Mouse (Mus musculus) embryonic facial prominence, embryonic 10.5 days (tissue): Measurements from ENCODE around the gene Igfbp4. TPM values are rescaled to one million over a fixed set of nuclear protein-coding genes. Genes with fewer than 3 reads are reported as not detected.

Source experiments
- DNase-seq: peaks from one replicate; pipeline ENCODE4 v3.0.0-alpha.2; 2017; ENCODE audit warnings: low spot score
- H3K27ac ChIP-seq: fragments of 300-500 bp; sonication (generic); replicated peaks from 2 replicates; pipeline ENCODE4 v1.5.1; 2016; ENCODE audit warnings: mild to moderate bottlenecking
- H3K27me3 ChIP-seq: fragments of 300-500 bp; sonication (generic); replicated peaks from 2 replicates; pipeline ENCODE4 v1.6.1; 2016; ENCODE audit warnings: low read depth, mild to moderate bottlenecking; ENCODE audit not compliant: poor library complexity, severe bottlenecking
- H3K36me3 ChIP-seq: fragments of 300-500 bp; sonication (generic); replicated peaks from 2 replicates; pipeline ENCODE4 v1.6.1; 2016; ENCODE audit warnings: mild to moderate bottlenecking, moderate library complexity
- H3K4me1 ChIP-seq: fragments of 300-500 bp; sonication (generic); 2 replicates; pipeline ENCODE4 v1.6.1; 2016
- H3K4me3 ChIP-seq: fragments of 300-500 bp; sonication (generic); 2 replicates; pipeline ENCODE4 v1.5.1; 2016; ENCODE audit warnings: mild to moderate bottlenecking, moderate library complexity
- H3K9me3 ChIP-seq: fragments of 300-500 bp; sonication (generic); 2 replicates; pipeline ENCODE4 v1.6.1; 2016; ENCODE audit warnings: mild to moderate bottlenecking
- whole genome bisulfite sequencing: fragments of 180-500 bp; shearing (Covaris S2); methylation state at CpG from one replicate; pipeline ENCODE4 v1.1.7; 2016; 5-methylcytosine and 5-hydroxymethylcytosine counted together
- polyA plus RNA-seq: library from polyadenylated mRNA; unstranded; fragments of >200 nt; fragmentation: Nextera tagmentation; extraction: Ambion mirVana; gene quantifications from 2 replicates; pipeline ENCODE4 v1.2.1, GENCODE M21; 2016

The Igfbp4 gene
- 658 and 684 TPM in 2 replicates for polyA plus RNA-seq

DNA sequence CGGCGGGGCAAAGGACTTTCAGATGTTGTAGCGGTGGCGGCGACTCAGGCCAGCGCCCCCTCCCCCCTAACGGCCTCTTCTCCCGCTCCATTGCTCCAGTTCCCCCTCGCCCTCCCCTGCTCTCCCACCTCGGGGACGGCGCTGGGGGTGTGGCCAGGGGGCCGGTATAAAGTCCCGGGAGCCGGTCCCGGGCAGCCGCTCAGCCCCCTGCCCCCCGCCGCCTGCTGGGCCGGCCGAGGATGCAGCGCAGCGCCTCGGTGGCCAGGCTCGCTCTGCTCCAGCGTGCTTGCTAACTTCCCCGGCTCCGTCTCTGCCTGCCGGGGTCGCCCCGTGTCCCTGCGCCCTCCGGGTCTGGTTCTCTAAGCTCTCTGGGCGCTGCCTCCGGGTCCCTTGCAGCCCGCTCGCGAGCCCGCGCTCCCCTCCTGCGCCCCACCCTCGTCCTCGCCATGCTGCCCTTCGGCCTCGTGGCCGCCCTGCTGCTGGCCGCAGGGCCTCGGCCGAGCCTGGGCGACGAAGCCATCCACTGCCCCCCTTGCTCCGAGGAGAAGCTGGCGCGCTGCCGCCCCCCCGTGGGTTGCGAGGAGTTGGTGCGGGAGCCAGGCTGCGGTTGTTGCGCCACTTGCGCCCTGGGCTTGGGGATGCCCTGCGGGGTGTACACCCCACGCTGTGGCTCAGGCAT, at the start of gene Igfbp4:
TSS of gene Igfbp4 (plus strand) at position 194 of the 679 bp plus-strand sequence.
- H3K27ac ChIP-seq, result peak within 1 kb of the TSS; percentile 98
- H3K4me1 ChIP-seq, result peaks cover 75% of the 10 kb centered on the region
- H3K27me3 ChIP-seq, result no peaks in the 10 kb centered on the region
- DNase-seq, result peak; percentile 93
- H3K9me3 ChIP-seq, result no peaks in the 10 kb centered on the region
- H3K36me3 ChIP-seq, result peaks cover 29% of the 10 kb centered on the region
- H3K4me3 ChIP-seq, result peak within 1 kb of the TSS; percentile 89
- WGBS, result under 1% methylated on average over 63 of the region's 63 CpGs

GRCm38 (mm10) chr11:98995987-98996386, 45.1 kb upstream of the Igfbp4 start:
- no peak overlapping the region for H3K4me3 ChIP-seq
- DNase-seq, result no peak
- H3K27me3 ChIP-seq, result no peaks in the 10 kb centered on the region
- H3K4me1 ChIP-seq, result no peaks in the 10 kb centered on the region
- WGBS, result 94% methylated on average over 7 of the region's 7 CpGs
- no peak overlapping the region for H3K27ac ChIP-seq
- H3K9me3 ChIP-seq, result no peaks in the 10 kb centered on the region
- H3K36me3 ChIP-seq, result peaks cover 100% of the 10 kb centered on the region

GRCm38 (mm10) chr11:98997659-98998058, 43.4 kb upstream of the Igfbp4 start:
- Histone ChIP-seq H3K4me3 (no peak overlapping the region), H3K27ac (no peak overlapping the region), H3K4me1 (no peaks in the 10 kb centered on the region), H3K9me3 (no peaks in the 10 kb centered on the region), H3K36me3 (peaks cover 100% of the 10 kb centered on the region), H3K27me3 (no peaks in the 10 kb centered on the region)
- WGBS, result 92% methylated on average over 4 of the region's 4 CpGs
- DNase-seq, result no peak

- peaks cover 100% of the 10 kb centered on the region for H3K36me3 ChIP-seq
- no peaks in the 10 kb centered on the region for H3K27me3 ChIP-seq
- H3K9me3 ChIP-seq, result no peaks in the 10 kb centered on the region
- H3K27ac ChIP-seq, result no peak overlapping the region
- DNase-seq, result no peak
- no peaks in the 10 kb centered on the region for H3K4me1 ChIP-seq
- H3K4me3 ChIP-seq, result no peak overlapping the region
These were observed 42.3 kb upstream of the Igfbp4 start for GRCm38 (mm10) chr11:98998776-98999175.

GRCm38 (mm10) chr11:98999243-98999642, 41.8 kb upstream of the Igfbp4 start:
- DNase-seq, result no peak
- 91% methylated on average over 11 of the region's 11 CpGs for WGBS
- no peaks in the 10 kb centered on the region for H3K27me3 ChIP-seq
- H3K9me3 ChIP-seq, result no peaks in the 10 kb centered on the region
- no peaks in the 10 kb centered on the region for H3K4me1 ChIP-seq
- H3K27ac ChIP-seq, result no peak overlapping the region
- H3K4me3 ChIP-seq, result no peak overlapping the region
- peaks cover 100% of the 10 kb centered on the region for H3K36me3 ChIP-seq

GRCm38 (mm10) chr11:99006788-99007187, 34.3 kb upstream of the Igfbp4 start:
- H3K27ac ChIP-seq, result no peak overlapping the region
- no peaks in the 10 kb centered on the region for H3K4me1 ChIP-seq
- no peaks in the 10 kb centered on the region for H3K27me3 ChIP-seq
- 97% methylated on average over 9 of the region's 9 CpGs for WGBS
- DNase-seq, result no peak
- peaks cover 100% of the 10 kb centered on the region for H3K36me3 ChIP-seq
- H3K4me3 ChIP-seq, result no peak overlapping the region
- H3K9me3 ChIP-seq, result no peaks in the 10 kb centered on the region

- Histone ChIP-seq H3K27ac (no peak overlapping the region), H3K4me3 (no peak overlapping the region), H3K36me3 (peaks cover 100% of the 10 kb centered on the region), H3K9me3 (no peaks in the 10 kb centered on the region), H3K27me3 (no peaks in the 10 kb centered on the region), H3K4me1 (no peaks in the 10 kb centered on the region)
- WGBS, result 91% methylated on average over 4 of the region's 4 CpGs
- no peak for DNase-seq
These were observed 30.9 kb upstream of the Igfbp4 start for GRCm38 (mm10) chr11:99010124-99010523.

GRCm38 (mm10) chr11:99010706-99011105, 30.3 kb upstream of the Igfbp4 start:
- Histone ChIP-seq H3K4me1 (no peaks in the 10 kb centered on the region), H3K36me3 (peaks cover 100% of the 10 kb centered on the region), H3K9me3 (no peaks in the 10 kb centered on the region), H3K27me3 (no peaks in the 10 kb centered on the region), H3K27ac (no peak overlapping the region), H3K4me3 (no peak overlapping the region)
- no peak for DNase-seq
- WGBS, result 95% methylated on average over 5 of the region's 5 CpGs

DNA sequence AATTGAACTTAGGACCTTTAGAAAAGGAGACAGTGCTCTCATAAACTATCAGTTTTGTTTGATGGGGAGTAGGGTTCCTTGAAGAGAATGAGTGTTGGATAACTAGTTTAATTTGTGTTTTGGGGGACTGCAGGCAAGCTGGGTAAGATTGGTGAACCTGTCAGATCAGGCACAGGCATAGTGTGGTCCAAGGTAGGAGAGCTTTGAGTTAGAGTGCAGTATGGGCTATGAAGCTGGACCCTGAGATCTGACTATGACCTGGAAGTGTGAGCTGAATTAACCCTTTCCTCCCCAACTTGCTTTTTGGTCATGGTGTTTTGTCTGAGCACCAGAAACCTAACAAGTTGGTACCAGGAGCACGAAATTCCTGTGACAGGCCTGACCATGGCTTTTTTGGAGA, 27.2 kb upstream of the Igfbp4 start:
- H3K4me1 ChIP-seq, result no peaks in the 10 kb centered on the region
- no peak overlapping the region for H3K27ac ChIP-seq
- WGBS, result 99% methylated on average over 1 of the region's 1 CpGs
- H3K4me3 ChIP-seq, result no peak overlapping the region
- no peaks in the 10 kb centered on the region for H3K27me3 ChIP-seq
- H3K9me3 ChIP-seq, result no peaks in the 10 kb centered on the region
- peaks cover 100% of the 10 kb centered on the region for H3K36me3 ChIP-seq
- no peak for DNase-seq

GRCm38 (mm10) chr11:99019844-99020243, 21.2 kb upstream of the Igfbp4 start:
- Histone ChIP-seq H3K27me3 (no peaks in the 10 kb centered on the region), H3K36me3 (peaks cover 78% of the 10 kb centered on the region)

DNA sequence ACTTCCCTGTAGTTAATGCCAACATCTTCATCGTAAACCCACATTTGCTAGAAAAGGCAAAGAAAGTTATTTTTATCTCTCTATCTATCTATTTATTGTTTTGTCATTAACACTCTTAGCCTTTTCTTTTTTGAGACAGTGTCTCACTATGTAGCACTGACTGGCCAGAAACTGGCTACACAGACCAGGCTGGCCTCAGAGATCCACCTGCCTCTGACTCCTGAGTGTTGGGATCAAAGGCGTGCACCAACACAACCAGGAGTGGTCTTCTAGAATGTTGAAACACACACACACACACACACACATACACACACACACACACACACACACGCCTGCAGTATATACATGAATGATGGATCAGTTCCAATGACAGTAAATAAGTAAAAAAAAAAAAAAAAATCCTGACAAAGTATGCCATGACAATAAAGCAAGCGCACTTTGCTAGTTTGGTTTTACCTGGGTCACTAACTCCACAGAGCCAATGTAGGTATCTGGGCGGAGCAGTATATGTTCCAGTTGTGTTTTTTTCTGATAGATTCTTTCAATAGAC, 18.6 kb upstream of the Igfbp4 start:
- WGBS, result 84% methylated on average over 5 of the region's 5 CpGs
- H3K4me3 ChIP-seq, result peak overlapping the region; percentile 92
- H3K27me3 ChIP-seq, result no peaks in the 10 kb centered on the region
- peak overlapping the region; percentile 97; the same call in 1 of the 2 replicates for H3K27ac ChIP-seq
- H3K9me3 ChIP-seq, result no peaks in the 10 kb centered on the region
- DNase-seq, result no peak
- peaks cover 23% of the 10 kb centered on the region for H3K4me1 ChIP-seq
- peaks cover 52% of the 10 kb centered on the region for H3K36me3 ChIP-seq

More at GRCm38 (mm10) chr11:99019844-99020243, 21.2 kb upstream of the Igfbp4 start:
- H3K4me1 ChIP-seq, result peaks cover 19% of the 10 kb centered on the region
- no peak overlapping the region for H3K4me3 ChIP-seq
- no peaks in the 10 kb centered on the region for H3K9me3 ChIP-seq
- WGBS, result 97% methylated on average over 6 of the region's 6 CpGs
- no peak overlapping the region for H3K27ac ChIP-seq
- no peak for DNase-seq

DNA sequence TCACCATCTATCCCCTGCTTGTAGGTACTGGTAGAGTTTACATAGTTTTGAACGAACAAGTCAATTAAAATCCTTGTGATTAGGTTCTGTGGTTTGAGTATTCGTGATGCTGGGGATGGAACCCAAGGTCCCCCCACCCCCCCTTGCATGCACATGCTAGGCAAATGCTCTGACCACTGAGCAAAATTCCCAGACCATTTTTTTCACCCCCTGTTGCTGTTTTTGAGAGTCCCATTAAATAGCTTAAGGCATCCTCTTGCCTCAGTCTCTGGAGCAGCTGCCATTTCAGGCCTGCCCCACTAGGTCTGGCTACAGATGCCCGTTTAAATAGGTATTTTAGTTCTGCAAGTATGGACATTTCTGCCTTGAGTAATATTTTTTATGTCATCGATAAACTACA, 17.9 kb upstream of the Igfbp4 start:
- Histone ChIP-seq H3K27ac (peak overlapping the region; percentile 97), H3K9me3 (no peaks in the 10 kb centered on the region), H3K27me3 (no peaks in the 10 kb centered on the region), H3K4me3 (peak overlapping the region; percentile 92), H3K4me1 (peaks cover 23% of the 10 kb centered on the region), H3K36me3 (peaks cover 46% of the 10 kb centered on the region)
- DNase-seq, result no peak
- WGBS, result 11% methylated on average over 4 of the region's 4 CpGs
